Mouse (Mus musculus): ENCODE measurements around the gene Ldlrad1.
A peak's percentile ranks its signal among the peaks of the same experiment; 100 is the strongest.

DNA sequence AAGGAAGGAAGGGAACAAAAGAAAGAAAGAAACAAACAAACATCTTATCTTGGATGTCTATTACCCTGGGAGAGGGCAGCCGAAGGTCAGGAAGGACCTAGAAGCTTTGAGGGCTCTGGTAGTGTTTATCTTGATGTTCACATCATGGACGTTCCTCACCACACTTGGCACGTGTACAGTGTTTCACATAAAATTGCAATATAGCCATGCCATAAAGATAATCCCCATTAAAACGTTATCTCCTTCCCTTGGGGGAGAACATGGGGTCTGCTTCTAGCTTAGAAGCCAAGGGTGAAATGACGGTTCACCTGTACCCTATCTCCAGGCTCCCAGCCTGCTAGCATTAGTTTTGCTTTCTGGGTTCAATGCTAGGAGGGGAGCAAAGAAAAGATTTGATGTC lies 42.3 kb upstream of the Ldlrad1 start:
- TF ChIP-seq MAX (IDR thresholded peaks at IDR 0.05; ENCODE audit: low read length) = peak; percentile 56; the same call in 1 of the 2 replicates
- TF ChIP-seq CTCF (IDR thresholded peaks at IDR 0.05 in 2 of 3, conservative IDR thresholded peaks at IDR 0.05 in 1 of 3; ENCODE audit: control insufficient read depth in 1 of 3, insufficient read depth in 1 of 3, low read depth in 2 of 3, low read length in 3 of 3, poor library complexity in 1 of 3, severe bottlenecking in 1 of 3) = no peak
- peak; percentile 65 to 69; a peak in 3 of 4 replicates for TF ChIP-seq EP300 (IDR thresholded peaks at IDR 0.05; ENCODE audit: low read depth in 1 of 2, low read length in 2 of 2)
- TF ChIP-seq ETS1 (IDR thresholded peaks at IDR 0.05; ENCODE audit: low read depth, low read length) = peak; percentile 70
- no peak for TF ChIP-seq ZC3H11A (IDR thresholded peaks at IDR 0.05; ENCODE audit: low read depth, low read length)
